Mouse (Mus musculus): ENCODE results near the gene Rdm1. TPM values are rescaled to one million over a fixed set of nuclear protein-coding genes. Genes with fewer than 3 reads are reported as not detected.
A peak's percentile ranks its signal among the peaks of the same experiment; 100 is the strongest.

Rdm1 gene
- polyA plus RNA-seq, 1 experiment from 2014 or later, result 8.3 TPM

GRCm38 (mm10) chr11:101661191-101661590 is 34.2 kb downstream of the Rdm1 start:
- H3K27ac ChIP-seq, result 0 out of 2 replicates have a peak overlapping the region, but pooled peaks have one; percentile 18
- no peaks in the 10 kb centered on the region for H3K9me3 ChIP-seq (replicated peaks)
- H3K4me1 ChIP-seq (replicated peaks), result peaks cover 62% of the 10 kb centered on the region
- DNase-seq (no peak), ATAC-seq (ENCODE audit: low read depth) (no peak)
- WGBS (ENCODE audit: insufficient replicate concordance), result 70% methylated on average over 7 of the region's 7 CpGs
- H3K36me3 ChIP-seq, result no peaks in the 10 kb centered on the region
- H3K27me3 ChIP-seq, result no peaks in the 10 kb centered on the region
- H3K4me3 ChIP-seq (replicated peaks), result no peak overlapping the region
- no peak overlapping the region for H3K4me2 ChIP-seq
- peak overlapping the region; percentile 13; the same call in 1 of the 2 replicates for H3K9ac ChIP-seq

- WGBS (ENCODE audit: insufficient replicate concordance), result 28% methylated on average over 5 of the region's 5 CpGs
- no peak for ATAC-seq (ENCODE audit: low read depth)
Measured at GRCm38 (mm10) chr11:101661786-101662185, 34.8 kb downstream of the Rdm1 start.

GRCm38 (mm10) chr11:101663229-101664027 is 36.4 kb downstream of the Rdm1 start:
- H3K4me1 ChIP-seq (replicated peaks), result peaks cover 79% of the 10 kb centered on the region
- DNase-seq (no peak), ATAC-seq (ENCODE audit: low read depth) (no peak)
- H3K4me3 ChIP-seq (replicated peaks), result no peak overlapping the region
- no peaks in the 10 kb centered on the region for H3K27me3 ChIP-seq
- H3K36me3 ChIP-seq, result no peaks in the 10 kb centered on the region
- H3K9ac ChIP-seq, result no peak overlapping the region
- H3K4me2 ChIP-seq, result no peak overlapping the region
- H3K27ac ChIP-seq, result 0 out of 2 replicates have a peak overlapping the region, but pooled peaks have one; percentile 18
- no peaks in the 10 kb centered on the region for H3K9me3 ChIP-seq (replicated peaks)
- WGBS (ENCODE audit: insufficient replicate concordance), result 50% methylated on average over 11 of the region's 11 CpGs

More at GRCm38 (mm10) chr11:101661786-101662185, 34.8 kb downstream of the Rdm1 start:
- no peaks in the 10 kb centered on the region for H3K36me3 ChIP-seq
- peaks cover 68% of the 10 kb centered on the region for H3K4me1 ChIP-seq (replicated peaks)
- H3K4me2 ChIP-seq, result no peak overlapping the region
- DNase-seq, result no peak
- H3K9me3 ChIP-seq (replicated peaks), result no peaks in the 10 kb centered on the region
- H3K27ac ChIP-seq, result peak overlapping the region; percentile 29; the same call in 1 of the 2 replicates
- no peaks in the 10 kb centered on the region for H3K27me3 ChIP-seq
- no peak overlapping the region for H3K4me3 ChIP-seq (replicated peaks)
- no peak overlapping the region for H3K9ac ChIP-seq

- Histone ChIP-seq H3K4me1 (replicated peaks) (peaks cover 84% of the 10 kb centered on the region), H3K4me3 (replicated peaks) (peak within 1 kb of the TSS; percentile 66), H3K27ac (peak within 1 kb of the TSS; percentile 62), H3K4me2 (peak within 1 kb of the TSS; percentile 96), H3K36me3 (no peaks in the 10 kb centered on the region), H3K9ac (peak within 1 kb of the TSS; percentile 76), H3K9me3 (replicated peaks) (no peaks in the 10 kb centered on the region), H3K27me3 (no peaks in the 10 kb centered on the region)
- ATAC-seq (ENCODE audit: low read depth) (peak; percentile 90), DNase-seq (peak; percentile 90)
- 6% methylated on average over 34 of the region's 34 CpGs for WGBS (ENCODE audit: insufficient replicate concordance)
Measured at GRCm38 (mm10) chr11:101664825-101665635, 38.0 kb downstream of the Rdm1 start, which contains the start of gene Arl4d. Gene Arl4d, plus strand, starts transcription at chr11:101665541.

- H3K36me3 ChIP-seq, result no peaks in the 10 kb centered on the region
- peak overlapping the region; percentile 66 for H3K4me3 ChIP-seq (replicated peaks)
- peaks cover 89% of the 10 kb centered on the region for H3K4me1 ChIP-seq (replicated peaks)
- H3K9ac ChIP-seq, result peak overlapping the region; percentile 76
- 1% methylated on average over 24 of the region's 24 CpGs for whole genome bisulfite sequencing (ENCODE audit: insufficient replicate concordance)
- H3K4me2 ChIP-seq, result peak overlapping the region; percentile 96
- ATAC-seq (ENCODE audit: low read depth) (no peak), DNase-seq (no peak)
- no peaks in the 10 kb centered on the region for H3K9me3 ChIP-seq (replicated peaks)
- H3K27ac ChIP-seq, result peak overlapping the region; percentile 51; the same call in 1 of the 2 replicates
- H3K27me3 ChIP-seq, result no peaks in the 10 kb centered on the region
Measured at GRCm38 (mm10) chr11:101665636-101665992, 38.6 kb downstream of the Rdm1 start.

- peak overlapping the region; percentile 96 for H3K4me2 ChIP-seq
- H3K9ac ChIP-seq, result peak overlapping the region; percentile 43; the same call in 1 of the 2 replicates
- ATAC-seq (ENCODE audit: low read depth) (no peak), DNase-seq (no peak)
- no peaks in the 10 kb centered on the region for H3K36me3 ChIP-seq
- H3K27me3 ChIP-seq, result no peaks in the 10 kb centered on the region
- 0 out of 2 replicates have a peak overlapping the region, but pooled peaks have one; percentile 3 for H3K4me3 ChIP-seq (replicated peaks)
- WGBS (ENCODE audit: insufficient replicate concordance), result 73% methylated on average over 28 of the region's 28 CpGs
- no peaks in the 10 kb centered on the region for H3K9me3 ChIP-seq (replicated peaks)
- H3K4me1 ChIP-seq (replicated peaks), result peaks cover 86% of the 10 kb centered on the region
- no peak overlapping the region for H3K27ac ChIP-seq
Measured at GRCm38 (mm10) chr11:101666626-101667345, 39.8 kb downstream of the Rdm1 start.

- Histone ChIP-seq H3K4me3 (replicated peaks) (no peak overlapping the region), H3K27me3 (no peaks in the 10 kb centered on the region), H3K4me1 (replicated peaks) (peaks cover 81% of the 10 kb centered on the region), H3K36me3 (no peaks in the 10 kb centered on the region), H3K27ac (peak overlapping the region; percentile 63), H3K9ac (peak overlapping the region; percentile 34), H3K4me2 (peak overlapping the region; percentile 41), H3K9me3 (replicated peaks) (no peaks in the 10 kb centered on the region)
- ATAC-seq (ENCODE audit: low read depth), result no peak
- DNase-seq, result no peak
- WGBS (ENCODE audit: insufficient replicate concordance), result 68% methylated on average over 14 of the region's 14 CpGs
Measured at GRCm38 (mm10) chr11:101667871-101668532, 41.0 kb downstream of the Rdm1 start.

GRCm38 (mm10) chr11:101668546-101669261 is 41.7 kb downstream of the Rdm1 start:
- Histone ChIP-seq H3K9me3 (replicated peaks) (no peaks in the 10 kb centered on the region), H3K27ac (peak overlapping the region; percentile 63), H3K36me3 (no peaks in the 10 kb centered on the region), H3K9ac (peak overlapping the region; percentile 34; the same call in 1 of the 2 replicates), H3K4me2 (peak overlapping the region; percentile 41), H3K4me1 (replicated peaks) (peaks cover 81% of the 10 kb centered on the region), H3K4me3 (replicated peaks) (no peak overlapping the region), H3K27me3 (no peaks in the 10 kb centered on the region)
- DNase-seq (no peak), ATAC-seq (ENCODE audit: low read depth) (peak; percentile 43)
- WGBS (ENCODE audit: insufficient replicate concordance), result 30% methylated on average over 13 of the region's 13 CpGs

- ATAC-seq (ENCODE audit: low read depth) (peak; percentile 30; the same call in 1 of the 2 replicates), DNase-seq (no peak)
- Histone ChIP-seq H3K27ac (no peak overlapping the region), H3K4me1 (replicated peaks) (peaks cover 77% of the 10 kb centered on the region), H3K4me2 (no peak overlapping the region), H3K4me3 (replicated peaks) (no peak overlapping the region), H3K9me3 (replicated peaks) (no peaks in the 10 kb centered on the region), H3K27me3 (no peaks in the 10 kb centered on the region), H3K9ac (0 out of 2 replicates have a peak overlapping the region, but pooled peaks have one; percentile 13), H3K36me3 (no peaks in the 10 kb centered on the region)
- WGBS (ENCODE audit: insufficient replicate concordance), result 8% methylated on average over 1 of the region's 1 CpGs
Measured at GRCm38 (mm10) chr11:101670334-101670733, 43.3 kb downstream of the Rdm1 start.

- no peaks in the 10 kb centered on the region for H3K9me3 ChIP-seq (replicated peaks)
- H3K9ac ChIP-seq, result no peak overlapping the region
- no peak overlapping the region for H3K4me2 ChIP-seq
- DNase-seq (no peak), ATAC-seq (ENCODE audit: low read depth) (no peak)
- peaks cover 69% of the 10 kb centered on the region for H3K4me1 ChIP-seq (replicated peaks)
- H3K27ac ChIP-seq, result no peak overlapping the region
- no peaks in the 10 kb centered on the region for H3K27me3 ChIP-seq
- WGBS (ENCODE audit: insufficient replicate concordance), result 35% methylated on average over 4 of the region's 4 CpGs
- no peaks in the 10 kb centered on the region for H3K36me3 ChIP-seq
- H3K4me3 ChIP-seq (replicated peaks), result no peak overlapping the region
Measured at GRCm38 (mm10) chr11:101671255-101671654, 44.3 kb downstream of the Rdm1 start.

Data from liver, embryonic 13.5 days (tissue).